Mouse (Mus musculus) mature B cell (primary cell): ENCODE data around the gene Sis.

Experiments used
- in situ Hi-C: fragments of 300-500 bp; cut with MboI; formaldehyde crosslinking; loops from 2 replicates; pipeline ENCODE4 v1.14.3; 2019

Sis gene

DNA sequence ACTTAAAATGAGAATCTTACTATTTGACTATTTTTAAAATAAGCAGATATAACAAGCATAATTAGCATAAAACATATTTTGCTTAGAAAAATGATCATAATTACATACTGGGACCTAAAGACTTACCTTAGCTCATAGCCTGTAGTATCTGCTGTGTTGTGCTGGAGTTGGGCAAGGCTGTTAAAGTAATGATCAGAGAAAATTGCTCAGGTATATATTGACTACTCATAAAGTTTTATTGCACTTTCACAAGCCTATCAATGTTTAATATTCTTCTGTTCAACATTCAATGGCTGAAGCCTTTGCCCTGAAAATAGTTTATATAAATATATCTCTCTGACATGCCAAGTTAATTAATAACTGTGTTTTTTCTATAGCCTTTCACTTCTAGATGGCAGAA, at the start of gene Sis:
Sis (minus strand) TSS at position 189 of the 400 bp plus-strand sequence.
- in situ Hi-C loops, result no loop called here

DNA sequence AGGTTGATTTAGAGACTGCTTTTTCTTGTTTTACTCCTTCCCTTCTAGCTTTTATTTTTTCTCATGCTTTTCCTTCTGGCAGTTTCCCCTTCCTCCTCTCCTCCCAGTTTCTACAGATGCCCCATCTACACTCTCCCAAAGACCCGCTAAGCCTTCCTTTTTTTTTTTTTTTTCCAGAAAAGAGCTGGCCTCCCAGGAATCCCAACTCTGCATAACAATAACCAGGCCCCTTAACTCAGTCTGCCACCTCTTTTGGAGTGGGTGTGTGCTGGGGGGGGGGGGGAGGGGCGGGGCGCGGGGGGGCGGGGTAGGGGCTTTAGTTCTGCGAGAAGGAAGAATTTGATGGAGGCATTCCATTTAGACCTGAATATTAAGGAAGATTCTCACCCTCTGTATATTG, 38.4 kb upstream of the Sis start:
- in situ Hi-C loops, result no loop called here

DNA sequence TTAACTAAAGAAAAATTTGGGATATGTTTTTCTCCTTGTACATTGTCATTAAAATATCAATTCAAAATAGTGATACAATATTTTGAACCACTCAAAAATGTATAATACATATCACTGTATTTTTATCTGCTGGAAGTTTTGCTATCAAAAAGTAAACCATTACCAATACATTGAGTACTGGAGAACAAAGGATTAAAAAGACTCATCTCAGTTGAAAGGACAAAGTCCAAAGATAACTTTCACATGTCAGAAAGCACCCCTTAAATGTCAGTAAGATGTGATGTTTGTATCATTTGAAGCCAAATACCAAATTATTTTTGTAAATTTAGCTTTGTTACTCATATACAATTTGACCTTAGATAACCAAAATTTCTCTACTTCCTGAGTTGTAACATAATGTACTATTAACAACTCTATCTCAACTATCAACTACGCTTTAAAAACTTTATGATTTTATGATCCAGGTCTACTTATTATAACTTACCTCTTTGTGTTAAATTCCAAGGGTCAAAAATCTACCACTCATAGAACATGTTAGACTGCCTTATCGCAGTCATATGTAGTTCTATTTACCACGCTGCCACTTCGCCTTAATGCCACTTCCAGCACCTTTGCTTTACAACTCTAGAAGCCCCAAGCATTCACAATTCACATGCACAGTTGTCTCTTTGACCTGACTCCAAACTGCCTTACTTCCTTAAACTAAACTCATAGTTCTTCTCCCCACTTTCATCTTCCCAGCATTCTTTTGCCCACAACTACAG, 35.5 kb upstream of the Sis start:
- in situ Hi-C loops, result no loop called here

DNA sequence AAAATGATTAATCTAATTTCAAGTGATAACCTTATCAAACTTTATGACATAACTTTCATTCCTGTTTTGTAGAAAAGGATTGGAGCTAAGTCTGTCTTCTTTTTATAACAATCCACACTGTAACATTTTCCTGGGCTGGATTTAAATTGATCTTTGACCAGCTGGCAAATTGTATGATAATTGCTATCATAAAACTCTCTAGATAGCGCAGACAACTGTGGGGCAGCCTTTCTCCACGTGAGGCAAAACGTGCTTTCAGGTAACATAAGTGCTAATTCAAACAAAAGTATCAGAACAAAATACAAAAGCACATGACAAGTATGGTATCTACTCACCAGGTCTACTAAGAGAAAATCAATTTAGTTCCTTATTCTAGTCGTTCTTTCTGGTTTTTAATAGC, 29.9 kb upstream of the Sis start:
- in situ Hi-C loops, result no loop called here

DNA sequence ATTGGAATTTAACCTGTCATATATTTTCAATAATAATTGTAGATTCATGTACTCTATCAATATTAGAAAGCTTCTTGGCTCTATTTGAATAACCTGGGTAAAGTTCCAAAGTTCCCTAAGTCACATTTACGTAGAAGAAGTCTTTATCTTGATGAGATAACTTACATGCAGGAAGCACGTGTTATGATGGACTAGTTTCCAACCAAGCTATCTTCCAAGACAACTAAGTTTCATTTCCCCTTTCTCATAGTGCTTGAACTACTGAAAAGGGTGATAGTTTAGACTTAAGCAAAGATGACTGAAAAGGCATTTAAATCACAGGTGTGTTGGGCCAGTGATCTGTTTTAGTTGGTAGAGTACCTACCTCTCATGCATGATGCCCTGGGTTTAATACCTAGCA, 23.3 kb upstream of the Sis start:
- in situ Hi-C loops, result no loop called here

DNA sequence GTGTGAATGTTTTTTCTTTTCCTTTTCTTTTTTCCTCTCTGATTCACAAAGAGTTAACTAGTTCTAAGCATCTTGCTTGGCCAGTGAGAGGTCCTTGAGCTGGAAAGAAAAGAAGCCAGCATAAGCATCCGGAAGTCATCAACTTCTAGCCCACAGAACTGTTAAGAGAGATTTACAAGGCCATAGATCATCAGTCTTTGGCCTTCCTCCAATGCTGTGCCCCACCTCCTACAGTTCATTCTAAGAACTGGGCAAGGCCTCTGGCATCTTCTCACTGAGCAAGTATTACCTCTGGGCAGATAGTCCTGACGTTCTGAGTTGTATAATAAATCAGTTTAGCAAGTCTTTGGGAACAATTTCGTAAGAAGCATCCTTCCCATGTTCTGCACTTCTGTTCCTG, 8.9 kb upstream of the Sis start:
- in situ Hi-C loops, result no loop called here

DNA sequence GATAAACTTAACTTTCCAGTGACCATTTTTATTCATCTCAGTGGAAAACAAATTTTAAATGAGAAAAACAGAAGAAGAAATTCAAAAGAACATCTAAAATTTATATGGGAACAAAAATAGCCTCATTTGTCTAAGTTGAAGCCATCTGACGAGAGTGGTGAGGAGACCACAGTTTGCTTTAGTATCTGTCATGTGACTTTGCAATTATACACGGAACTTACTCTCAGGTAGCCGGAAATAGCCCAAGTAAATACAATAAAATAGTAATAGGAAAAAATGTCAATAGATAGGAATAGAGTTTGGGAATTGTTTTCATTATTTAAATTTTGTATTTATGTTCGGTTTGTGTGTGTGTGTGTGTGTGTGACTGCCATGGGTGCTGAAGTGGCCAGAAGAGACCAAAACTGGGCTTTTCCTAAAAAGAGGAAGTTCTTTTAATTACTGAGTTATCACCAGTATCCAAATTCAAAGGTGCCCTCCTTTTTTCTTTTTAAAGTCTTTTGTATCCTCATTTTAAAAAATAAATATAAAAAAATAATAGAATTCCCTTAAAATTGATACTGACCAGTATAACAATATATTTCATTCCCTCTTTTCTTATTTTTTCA, 48.6 kb downstream of the Sis start:
- in situ Hi-C loops, result no loop called here

DNA sequence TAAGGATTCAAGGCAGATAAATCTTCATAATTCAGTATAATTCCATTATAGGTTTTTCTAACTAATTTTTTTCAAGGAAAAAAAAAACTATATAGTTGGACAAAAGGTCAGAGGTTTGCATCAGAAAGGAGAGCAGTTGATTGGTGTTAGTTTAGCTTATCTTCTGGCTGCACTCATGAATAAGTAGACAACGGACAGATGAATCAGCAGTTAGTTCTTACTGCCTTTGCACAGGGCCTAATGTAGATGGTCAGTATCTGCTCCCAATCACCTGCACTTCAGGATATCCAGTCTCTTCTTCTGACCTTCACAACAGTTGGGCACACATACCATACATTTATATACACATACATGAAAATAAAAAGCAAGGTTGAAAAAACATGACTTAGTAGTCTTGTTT, 85.2 kb downstream of the Sis start:
- in situ Hi-C loops, result no loop called here

DNA sequence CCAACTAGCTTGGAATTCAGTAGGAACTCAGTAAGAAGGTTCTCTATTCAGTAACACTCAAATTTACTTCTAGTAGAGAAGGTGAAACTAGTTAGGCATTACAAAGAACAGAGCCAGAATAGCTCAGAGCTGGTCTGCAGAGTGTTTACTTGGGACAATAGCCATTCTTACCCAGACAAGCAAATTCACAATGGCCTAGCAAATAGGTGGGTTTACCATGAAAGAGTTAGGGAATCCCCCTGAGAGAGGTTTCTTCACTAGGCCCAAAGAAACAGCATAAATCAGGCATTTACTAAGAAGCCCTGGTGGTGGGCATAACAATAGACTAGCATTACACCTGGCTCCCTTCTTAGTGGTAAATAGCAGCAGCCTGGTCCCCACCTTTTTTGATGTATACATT, 99.5 kb downstream of the Sis start:
- in situ Hi-C loops, result no loop called here

DNA sequence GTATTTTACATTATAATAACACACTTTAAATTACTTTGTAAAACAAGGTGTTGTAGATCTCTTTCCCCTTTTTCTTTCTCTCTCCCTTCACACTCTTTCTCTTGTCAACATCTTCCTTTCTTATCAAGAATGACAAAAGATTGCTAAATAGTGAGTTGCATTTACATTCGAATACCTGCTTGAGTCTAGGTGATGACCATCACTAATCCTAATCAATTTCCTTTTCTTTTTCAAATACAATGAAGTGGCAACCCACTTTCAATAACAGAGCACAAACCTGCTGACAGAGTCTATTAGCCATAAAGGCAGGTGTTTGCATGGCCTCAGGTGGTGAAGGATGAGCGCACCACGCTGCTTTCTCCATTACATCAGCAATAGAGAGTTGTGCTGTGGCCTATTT, 108.9 kb downstream of the Sis start:
- in situ Hi-C loops, result no loop called here

DNA sequence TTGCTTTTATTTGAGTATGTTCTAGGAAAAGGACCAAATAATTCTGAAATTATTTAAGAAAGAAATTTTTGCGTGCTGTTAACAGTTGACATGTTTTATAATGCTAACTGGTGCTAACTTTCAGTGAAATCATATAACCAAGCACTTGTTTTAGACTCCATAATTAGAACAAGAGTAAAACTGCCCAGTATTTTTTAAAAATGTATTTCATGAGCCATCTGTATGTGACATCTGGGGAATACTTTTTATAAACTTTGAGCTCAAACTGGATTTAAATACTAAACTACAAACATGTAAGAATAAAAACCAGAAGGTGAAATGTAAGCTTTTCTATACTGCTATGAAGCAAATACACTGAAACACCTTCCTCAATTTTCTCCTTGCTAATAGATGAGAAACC, 112.3 kb downstream of the Sis start:
- in situ Hi-C loops, result no loop called here

DNA sequence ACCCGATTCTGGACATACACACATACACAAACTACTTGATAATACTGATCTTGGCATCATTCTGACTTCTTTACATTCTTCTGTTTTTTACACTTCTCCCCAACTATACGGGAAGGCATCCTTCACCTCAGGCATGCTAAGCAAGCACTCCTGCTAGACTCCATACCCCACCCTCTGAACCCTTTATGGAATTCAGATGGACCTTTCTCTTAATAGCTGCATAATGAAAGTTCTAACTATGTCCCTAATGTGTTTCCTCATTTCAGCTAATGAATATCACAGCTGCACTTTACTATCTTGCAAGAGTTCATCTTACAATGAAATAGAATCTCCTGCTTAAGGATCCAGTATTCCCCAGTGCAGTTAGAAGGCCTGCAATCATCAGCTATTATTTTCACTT, 127.0 kb downstream of the Sis start:
- in situ Hi-C loops, result no loop called here
